Mouse (Mus musculus) activated CD4-positive, CD25-positive, alpha-beta regulatory T cell, adult 4 months (primary cell): ENCODE results near the gene Arhgap18. TPM values are rescaled to one million over a fixed set of nuclear protein-coding genes. Genes with fewer than 3 reads are reported as not detected.
"Not testable (repeated sequence)": the region's sequence is repeated elsewhere in the genome, so short reads cannot be mapped to it uniquely, and the experiment has no call there.

Experiments used
- ATAC-seq: one replicate; pipeline ENCODE4 v1.8.0; 2017
- polyA plus RNA-seq, 2 experiments: library from polyadenylated mRNA; unstranded; fragments of 100-300 nt; shearing (Covaris generic); gene quantifications; one replicate each; pipeline ENCODE4 v1.2.1; 2017

The Arhgap18 gene
- polyA plus RNA-seq, 2 experiments from 2014 or later = 34.7 to 37.5 TPM

DNA sequence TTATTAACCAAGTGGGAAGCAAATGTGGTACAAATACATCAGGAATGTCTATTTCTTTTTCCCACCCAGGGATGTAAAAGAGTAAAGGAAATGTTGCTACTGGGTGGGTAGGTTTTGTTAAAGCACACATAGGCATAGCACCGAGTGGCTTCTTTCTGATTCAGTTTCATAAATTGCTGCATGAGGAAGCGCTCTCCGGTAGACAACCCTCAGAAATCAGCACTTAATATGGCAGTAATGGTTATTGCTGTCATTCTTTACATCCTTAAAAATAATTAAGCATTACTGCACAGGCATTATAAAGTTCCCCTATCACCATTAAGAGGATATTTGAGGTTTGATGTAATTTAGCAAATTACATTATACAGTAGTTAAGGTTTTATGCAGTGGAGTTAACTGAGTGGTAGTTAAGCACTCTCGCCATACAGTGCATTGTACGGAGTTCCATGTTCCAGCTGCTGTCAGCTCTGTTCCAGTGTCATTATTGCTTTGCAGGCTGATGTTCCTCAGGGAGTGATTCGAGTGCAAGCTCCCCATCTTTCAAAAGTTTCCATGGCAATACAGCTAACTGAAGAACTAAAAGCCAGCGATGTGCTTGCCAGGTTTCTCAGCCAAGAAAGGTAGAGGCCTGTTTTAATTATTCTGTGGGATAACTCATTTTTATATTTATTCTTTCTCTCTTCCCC, 159.0 kb downstream of the Arhgap18 start:
- ATAC-seq = no peak

GRCm38 (mm10) chr10:26912807-26913206, 159.6 kb downstream of the Arhgap18 start:
- no peak for ATAC-seq

DNA sequence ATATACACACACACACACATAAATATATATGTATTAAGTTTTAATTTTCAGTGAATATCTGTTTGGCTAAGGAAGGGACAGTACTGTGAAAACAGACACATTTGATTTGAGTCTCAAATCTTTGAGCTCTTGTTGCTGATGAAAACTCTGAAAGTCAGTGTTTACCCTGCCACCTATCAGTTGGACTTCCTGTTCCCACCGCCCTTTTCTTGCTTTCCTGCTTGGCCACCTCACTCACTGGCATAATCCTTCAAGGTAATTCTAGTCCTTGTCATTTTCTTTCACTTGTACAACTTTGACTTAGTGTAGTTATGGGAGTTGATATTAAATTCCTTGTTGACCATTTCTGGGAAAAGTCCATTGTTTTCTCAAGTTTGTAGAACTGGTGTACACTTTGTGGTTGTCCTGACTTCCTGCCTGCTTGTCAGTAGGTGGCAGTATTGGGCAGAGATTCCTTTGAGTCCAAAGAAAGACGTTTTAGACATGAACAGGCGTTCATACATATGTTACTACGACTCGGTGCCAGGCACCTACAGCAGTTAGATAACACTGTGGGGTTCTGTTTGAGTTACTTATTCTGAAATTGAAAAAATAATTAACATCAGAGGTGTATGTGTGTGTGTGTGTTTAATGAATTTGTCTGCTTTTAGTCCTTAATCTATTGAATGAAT, 166.2 kb downstream of the Arhgap18 start:
- peak; percentile 71 for ATAC-seq

GRCm38 (mm10) chr10:26920383-26920979, 167.3 kb downstream of the Arhgap18 start:
- ATAC-seq = no peak

DNA sequence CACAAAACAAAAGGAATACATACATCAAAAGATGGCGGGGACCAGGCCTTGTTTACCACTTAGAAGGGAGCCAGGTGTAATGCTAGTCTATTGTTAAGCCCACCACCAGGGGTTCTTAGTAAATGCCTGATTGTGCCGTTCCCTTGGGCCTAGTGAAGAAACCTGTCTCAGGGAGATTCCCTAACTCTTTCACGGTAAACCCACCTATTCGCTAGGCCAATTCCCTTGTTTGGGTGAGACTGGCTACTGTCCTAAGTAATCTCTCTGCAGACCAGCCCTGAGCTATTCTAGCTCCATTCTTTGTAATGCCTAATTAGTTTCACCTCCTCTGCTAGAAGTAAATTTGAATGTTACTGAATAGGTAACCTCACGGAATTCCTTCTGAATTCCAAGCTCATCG, 182.8 kb downstream of the Arhgap18 start:
- not testable (repeated sequence) for ATAC-seq

DNA sequence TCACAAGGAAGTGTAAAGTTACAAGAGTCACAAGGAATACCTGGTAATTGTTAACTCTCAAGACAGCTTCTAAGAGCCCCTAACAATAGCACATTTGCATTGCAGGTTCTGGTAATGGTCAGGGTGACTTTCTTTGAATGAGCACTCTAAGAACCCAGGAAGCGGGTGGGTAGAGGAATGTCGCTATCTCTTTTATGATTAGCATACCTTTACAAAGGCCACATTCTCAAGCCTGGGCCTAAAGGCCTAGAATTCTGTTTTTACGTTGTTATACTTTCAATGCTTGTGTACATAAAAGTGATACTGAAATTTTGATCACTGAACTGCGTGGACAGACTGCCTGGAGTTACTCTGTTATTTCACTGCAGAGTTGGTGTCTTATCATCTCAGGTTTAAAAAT, 185.2 kb downstream of the Arhgap18 start:
- not testable (repeated sequence) for ATAC-seq

- no peak for ATAC-seq
Measured at GRCm38 (mm10) chr10:26939549-26939948, 186.3 kb downstream of the Arhgap18 start.

GRCm38 (mm10) chr10:26948331-26948730, 195.1 kb downstream of the Arhgap18 start:
- no peak for ATAC-seq

DNA sequence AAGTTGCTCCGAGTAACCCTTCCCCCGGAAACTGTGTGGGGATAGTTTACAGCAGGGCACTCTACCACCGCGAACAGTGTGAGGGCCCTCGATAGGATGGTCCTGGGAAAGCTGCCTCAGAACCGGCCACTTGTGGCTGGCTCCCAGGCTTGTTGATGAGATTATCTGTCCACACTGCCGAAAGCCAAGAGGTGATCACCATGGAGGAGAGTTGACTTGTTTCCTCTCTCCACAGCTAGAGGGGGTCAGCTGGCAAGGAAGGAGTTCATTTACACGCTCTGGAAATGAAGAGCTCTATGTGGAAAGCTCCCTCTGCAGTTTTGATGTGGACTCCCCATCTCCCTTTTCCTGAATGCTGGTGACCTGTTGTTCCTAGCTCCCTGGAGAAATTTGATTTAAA, 196.4 kb downstream of the Arhgap18 start:
- no peak for ATAC-seq

DNA sequence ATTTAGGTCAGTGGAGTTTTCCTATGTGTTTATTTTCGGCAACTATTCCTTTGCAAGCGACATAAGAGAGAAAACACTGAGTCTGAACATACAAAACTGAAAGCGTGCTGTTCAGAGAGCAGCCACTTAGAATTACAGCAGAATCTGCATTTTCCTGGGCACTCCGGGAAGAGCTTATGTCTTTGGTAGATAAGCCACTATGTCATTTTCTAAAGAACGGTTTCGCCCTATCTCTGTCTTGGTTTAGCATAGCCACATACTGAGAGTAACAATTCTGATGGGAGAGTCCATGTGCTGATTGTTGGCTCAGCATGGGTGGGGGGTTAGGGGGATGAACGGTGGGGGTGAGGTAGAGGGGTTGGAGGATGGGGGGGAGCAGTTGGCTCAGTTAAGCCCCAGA, 197.2 kb downstream of the Arhgap18 start:
- no peak for ATAC-seq

DNA sequence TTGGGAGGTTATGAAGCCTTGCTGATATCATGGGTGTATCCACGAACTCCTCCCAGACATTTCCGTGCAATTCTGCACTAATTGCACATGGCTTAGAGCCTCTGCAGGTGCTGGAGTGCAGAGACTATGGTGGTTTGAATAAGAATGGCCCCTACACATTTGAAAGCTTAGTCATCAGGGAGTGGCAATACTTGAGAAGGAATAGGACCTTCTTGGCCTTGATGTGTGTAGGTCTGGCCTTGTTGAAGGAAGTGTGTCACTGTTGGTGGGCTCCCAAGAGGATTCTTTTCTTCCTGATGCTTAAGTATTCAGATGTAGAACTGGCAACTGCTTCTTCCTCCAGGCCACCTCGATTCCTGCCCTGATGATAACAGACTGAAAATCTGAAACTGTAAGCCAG, 205.3 kb downstream of the Arhgap18 start:
- ATAC-seq = no peak
